Mouse (Mus musculus): ENCODE measurements around the gene Atp6v1g3. TPM values are rescaled to one million over a fixed set of nuclear protein-coding genes. Genes with fewer than 3 reads are reported as not detected.

Atp6v1g3 gene
- polyA plus RNA-seq, 1 experiment from 2014 or later, result not detected

- no peak for ATAC-seq (ENCODE audit: insufficient read depth, low FRiP score, low TSS enrichment)
- no peaks in the 10 kb centered on the region for H3K9me3 ChIP-seq (ENCODE audit: control insufficient read depth, low read length)
- no peak overlapping the region for H3K27ac ChIP-seq (ENCODE audit: low read depth, low read length)
Observed at GRCm38 (mm10) chr1:138281139-138281538, 7.6 kb downstream of the Atp6v1g3 start.

GRCm38 (mm10) chr1:138282413-138283141 lies 9.0 kb downstream of the Atp6v1g3 start:
- Histone ChIP-seq H3K4me3 (ENCODE audit: low read depth, low read length) (no peak overlapping the region), H3K36me3 (ENCODE audit: control insufficient read depth, insufficient read depth, low read length) (no peaks in the 10 kb centered on the region), H3K9ac (ENCODE audit: low read length) (no peak overlapping the region), H3K27me3 (ENCODE audit: control insufficient read depth, insufficient read depth, low read length) (no peaks in the 10 kb centered on the region), H3K4me1 (ENCODE audit: control insufficient read depth, insufficient read depth, low read length) (no peaks in the 10 kb centered on the region), H3K9me3 (ENCODE audit: control insufficient read depth, low read length) (no peaks in the 10 kb centered on the region), H3K4me2 (ENCODE audit: low read depth) (no peak overlapping the region), H3K27ac (ENCODE audit: low read depth, low read length) (no peak overlapping the region)
- ATAC-seq (ENCODE audit: insufficient read depth, low FRiP score, low TSS enrichment) (no peak), DNase-seq (ENCODE audit: low spot score) (no peak)
- 61% methylated on average over 3 of the region's 3 CpGs for WGBS

More at GRCm38 (mm10) chr1:138281139-138281538, 7.6 kb downstream of the Atp6v1g3 start:
- H3K4me1 ChIP-seq (ENCODE audit: control insufficient read depth, insufficient read depth, low read length), result no peaks in the 10 kb centered on the region
- 55% methylated on average over 6 of the region's 6 CpGs for WGBS
- no peaks in the 10 kb centered on the region for H3K27me3 ChIP-seq (ENCODE audit: control insufficient read depth, insufficient read depth, low read length)
- H3K4me3 ChIP-seq (ENCODE audit: low read depth, low read length), result no peak overlapping the region
- H3K36me3 ChIP-seq (ENCODE audit: control insufficient read depth, insufficient read depth, low read length), result no peaks in the 10 kb centered on the region
- no peak overlapping the region for H3K9ac ChIP-seq (ENCODE audit: low read length)
- no peak for DNase-seq (ENCODE audit: low spot score)
- H3K4me2 ChIP-seq (ENCODE audit: low read depth), result no peak overlapping the region

- no peak overlapping the region for H3K9ac ChIP-seq (ENCODE audit: low read length)
- WGBS, result 79% methylated on average over 4 of the region's 4 CpGs
Observed at GRCm38 (mm10) chr1:138287665-138288064, 14.1 kb downstream of the Atp6v1g3 start.

GRCm38 (mm10) chr1:138288721-138289120 lies 15.2 kb downstream of the Atp6v1g3 start:
- Histone ChIP-seq H3K4me3 (ENCODE audit: low read depth, low read length) (no peak overlapping the region), H3K36me3 (ENCODE audit: control insufficient read depth, insufficient read depth, low read length) (no peaks in the 10 kb centered on the region), H3K9ac (ENCODE audit: low read length) (no peak overlapping the region), H3K27ac (ENCODE audit: low read depth, low read length) (no peak overlapping the region), H3K27me3 (ENCODE audit: control insufficient read depth, insufficient read depth, low read length) (no peaks in the 10 kb centered on the region), H3K4me1 (ENCODE audit: control insufficient read depth, insufficient read depth, low read length) (no peaks in the 10 kb centered on the region), H3K4me2 (ENCODE audit: low read depth) (no peak overlapping the region), H3K9me3 (ENCODE audit: control insufficient read depth, low read length) (no peaks in the 10 kb centered on the region)
- WGBS, result 83% methylated on average over 1 of the region's 1 CpGs
- ATAC-seq (ENCODE audit: insufficient read depth, low FRiP score, low TSS enrichment) (no peak), DNase-seq (ENCODE audit: low spot score) (no peak)

More at GRCm38 (mm10) chr1:138287665-138288064, 14.1 kb downstream of the Atp6v1g3 start:
- no peak for DNase-seq (ENCODE audit: low spot score)
- no peaks in the 10 kb centered on the region for H3K4me1 ChIP-seq (ENCODE audit: control insufficient read depth, insufficient read depth, low read length)
- no peaks in the 10 kb centered on the region for H3K36me3 ChIP-seq (ENCODE audit: control insufficient read depth, insufficient read depth, low read length)
- H3K27me3 ChIP-seq (ENCODE audit: control insufficient read depth, insufficient read depth, low read length), result no peaks in the 10 kb centered on the region
- no peak overlapping the region for H3K4me3 ChIP-seq (ENCODE audit: low read depth, low read length)
- no peak overlapping the region for H3K27ac ChIP-seq (ENCODE audit: low read depth, low read length)
- H3K4me2 ChIP-seq (ENCODE audit: low read depth), result no peak overlapping the region
- H3K9me3 ChIP-seq (ENCODE audit: control insufficient read depth, low read length), result no peaks in the 10 kb centered on the region
- ATAC-seq (ENCODE audit: insufficient read depth, low FRiP score, low TSS enrichment), result no peak

- H3K27ac ChIP-seq (ENCODE audit: low read depth, low read length), result no peak overlapping the region
- no peaks in the 10 kb centered on the region for H3K27me3 ChIP-seq (ENCODE audit: control insufficient read depth, insufficient read depth, low read length)
- H3K9me3 ChIP-seq (ENCODE audit: control insufficient read depth, low read length), result no peaks in the 10 kb centered on the region
- H3K4me2 ChIP-seq (ENCODE audit: low read depth), result no peak overlapping the region
- no peaks in the 10 kb centered on the region for H3K4me1 ChIP-seq (ENCODE audit: control insufficient read depth, insufficient read depth, low read length)
- 87% methylated on average over 7 of the region's 7 CpGs for WGBS
- H3K9ac ChIP-seq (ENCODE audit: low read length), result no peak overlapping the region
- H3K4me3 ChIP-seq (ENCODE audit: low read depth, low read length), result no peak overlapping the region
- H3K36me3 ChIP-seq (ENCODE audit: control insufficient read depth, insufficient read depth, low read length), result no peaks in the 10 kb centered on the region
- no peak for ATAC-seq (ENCODE audit: insufficient read depth, low FRiP score, low TSS enrichment)
- no peak for DNase-seq (ENCODE audit: low spot score)
Observed at GRCm38 (mm10) chr1:138289455-138290425, 16.2 kb downstream of the Atp6v1g3 start.

- Histone ChIP-seq H3K4me2 (ENCODE audit: low read depth) (no peak overlapping the region), H3K9ac (ENCODE audit: low read length) (no peak overlapping the region), H3K36me3 (ENCODE audit: control insufficient read depth, insufficient read depth, low read length) (no peaks in the 10 kb centered on the region), H3K4me3 (ENCODE audit: low read depth, low read length) (no peak overlapping the region), H3K27me3 (ENCODE audit: control insufficient read depth, insufficient read depth, low read length) (no peaks in the 10 kb centered on the region), H3K9me3 (ENCODE audit: control insufficient read depth, low read length) (no peaks in the 10 kb centered on the region), H3K4me1 (ENCODE audit: control insufficient read depth, insufficient read depth, low read length) (no peaks in the 10 kb centered on the region), H3K27ac (ENCODE audit: low read depth, low read length) (no peak overlapping the region)
- 83% methylated on average over 5 of the region's 5 CpGs for WGBS
- DNase-seq (ENCODE audit: low spot score), result no peak
- ATAC-seq (ENCODE audit: insufficient read depth, low FRiP score, low TSS enrichment), result no peak
Observed at GRCm38 (mm10) chr1:138291463-138291862, 17.9 kb downstream of the Atp6v1g3 start.

- Histone ChIP-seq H3K9ac (ENCODE audit: low read length) (no peak overlapping the region), H3K27ac (ENCODE audit: low read depth, low read length) (no peak overlapping the region), H3K9me3 (ENCODE audit: control insufficient read depth, low read length) (no peaks in the 10 kb centered on the region), H3K4me1 (ENCODE audit: control insufficient read depth, insufficient read depth, low read length) (no peaks in the 10 kb centered on the region), H3K4me3 (ENCODE audit: low read depth, low read length) (no peak overlapping the region), H3K27me3 (ENCODE audit: control insufficient read depth, insufficient read depth, low read length) (no peaks in the 10 kb centered on the region), H3K4me2 (ENCODE audit: low read depth) (no peak overlapping the region), H3K36me3 (ENCODE audit: control insufficient read depth, insufficient read depth, low read length) (no peaks in the 10 kb centered on the region)
- ATAC-seq (ENCODE audit: insufficient read depth, low FRiP score, low TSS enrichment) (no peak), DNase-seq (ENCODE audit: low spot score) (no peak)
- 88% methylated on average over 5 of the region's 5 CpGs for WGBS
Observed at GRCm38 (mm10) chr1:138294487-138294886, 20.9 kb downstream of the Atp6v1g3 start.

- Histone ChIP-seq H3K4me2 (ENCODE audit: low read depth) (no peak overlapping the region), H3K9me3 (ENCODE audit: control insufficient read depth, low read length) (no peaks in the 10 kb centered on the region), H3K27me3 (ENCODE audit: control insufficient read depth, insufficient read depth, low read length) (no peaks in the 10 kb centered on the region), H3K4me1 (ENCODE audit: control insufficient read depth, insufficient read depth, low read length) (no peaks in the 10 kb centered on the region), H3K9ac (ENCODE audit: low read length) (no peak overlapping the region), H3K27ac (ENCODE audit: low read depth, low read length) (no peak overlapping the region), H3K36me3 (ENCODE audit: control insufficient read depth, insufficient read depth, low read length) (no peaks in the 10 kb centered on the region), H3K4me3 (ENCODE audit: low read depth, low read length) (no peak overlapping the region)
- DNase-seq (ENCODE audit: low spot score), result no peak
- 46% methylated on average over 2 of the region's 2 CpGs for WGBS
- ATAC-seq (ENCODE audit: insufficient read depth, low FRiP score, low TSS enrichment), result no peak
Observed at GRCm38 (mm10) chr1:138298156-138298555, 24.6 kb downstream of the Atp6v1g3 start.

All from neural tube, embryonic 11.5 days (tissue).